11 mouse cellular contexts compared by ENCODE assay signal in the genomic region with DNA sequence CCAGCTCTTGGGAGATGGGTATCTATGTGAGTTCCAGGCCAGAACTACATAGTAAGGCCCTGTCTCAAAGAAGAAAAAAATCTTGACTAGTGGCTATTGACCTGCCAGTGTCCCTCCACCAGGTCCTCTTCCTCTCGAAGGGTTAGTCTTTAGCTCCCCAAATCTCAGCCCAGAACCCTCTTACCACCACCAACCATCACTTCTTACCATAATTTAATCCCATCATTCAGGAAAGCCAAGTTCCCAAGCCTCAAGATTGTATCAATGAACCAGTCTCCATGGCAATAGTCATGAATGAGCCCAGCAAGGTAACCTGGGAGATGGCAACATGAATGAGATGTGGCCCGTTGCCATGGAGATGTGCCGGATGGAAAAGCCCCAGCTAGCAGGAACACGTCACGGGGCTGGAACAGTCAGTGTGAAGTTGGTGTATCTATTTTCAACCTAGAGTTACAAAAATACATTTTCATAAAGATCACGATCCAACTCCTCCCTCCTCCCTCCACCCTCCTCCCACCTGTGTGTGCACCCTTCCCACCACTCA.
DNase-seq lines count a peak whose midpoint lies in the region; ATAC-seq and TF ChIP-seq lines count a peak whose summit lies in the region.
"Had no signal": no experiment of that assay in that cellular context is flagged by ENCODE, and none has a peak within 500 bp of the region (broad histone marks: within the 10 kb centered on the region; RNA-seq: fewer than 3 reads in every experiment).

No protein-coding gene starts in this region.

- TF ChIP-seq POLR2A in lung, adult 2 months (IDR thresholded peaks at IDR 0.05; ENCODE audit: borderline replicate concordance, extremely low read depth, low read depth, low read length), result no peak

- no peaks in the 10 kb centered on the region for H3K36me3 ChIP-seq in neural tube, embryonic 12.5 days

- 0 out of 2 replicates have a peak, but pooled peaks have one; percentile 29 for ATAC-seq in neural tube, embryonic 12.5 days (ENCODE audit: low FRiP score, low read depth)
- no peak for ATAC-seq in megakaryocyte, adult 5-6 weeks (ENCODE audit: poor library complexity, severe bottlenecking)

- TF ChIP-seq CTCF in lung, adult 2 months (IDR thresholded peaks at IDR 0.05; ENCODE audit: insufficient read depth, low read length), result no peak

- 0 out of 2 replicates have a peak, but pooled peaks cover 8% of the 10 kb centered on the region for H3K4me1 ChIP-seq in neural tube, embryonic 12.5 days
- H3K4me1 ChIP-seq in lung, adult 2 months (ENCODE audit: control insufficient read depth, insufficient read depth, low read length), result no peaks in the 10 kb centered on the region

- no peaks in the 10 kb centered on the region for H3K27me3 ChIP-seq in neural tube, embryonic 12.5 days (replicated peaks)

- no peak overlapping the region for H3K4me3 ChIP-seq in neural tube, embryonic 12.5 days
- H3K4me3 ChIP-seq in lung, adult 2 months (replicated peaks; ENCODE audit: extremely low read depth, low read depth, low read length), result no peak overlapping the region

- H3K9me3 ChIP-seq in neural tube, embryonic 12.5 days, result no peaks in the 10 kb centered on the region

- DNase-seq in cerebellum, adult 9-10 months, result peak; percentile 82
- DNase-seq in frontal cortex, postnatal 14 days (ENCODE audit: low spot score in 2 of 2), result peak; percentile 85 to 90
- DNase-seq in left cerebral cortex, adult 11 months (ENCODE audit: low spot score), result peak; percentile 87
- no peak for DNase-seq in spleen, postnatal 10 days (ENCODE audit: low spot score in 2 of 2)
- DNase-seq in adrenal gland, postnatal 4 days (ENCODE audit: low spot score in 2 of 2), result no peak
- DNase-seq in lung, adult 2 months, result no peak
- DNase-seq: gastrocnemius, postnatal 10 days; kidney, postnatal 25 days; thymus, adult 18-20 months had no signal

- H3K9ac ChIP-seq in neural tube, embryonic 12.5 days, result no peak overlapping the region

- H3K4me2 ChIP-seq in neural tube, embryonic 12.5 days (replicated peaks), result no peak overlapping the region

- H3K27ac ChIP-seq in neural tube, embryonic 12.5 days, result no peak overlapping the region

- WGBS in neural tube, embryonic 12.5 days, result 51% methylated on average over 6 of the region's 6 CpGs
- WGBS in lung, adult 2 months, result 82% methylated on average over 6 of the region's 6 CpGs

Comparison
In these comparisons a context has a peak if more than half of its experiments do, and no peak if none do; other contexts are left out.
1. DNase-seq: peak in cerebellum, adult 9-10 months (single experiment), frontal cortex, postnatal 14 days (2 of 2) and left cerebral cortex, adult 11 months (single experiment); none in spleen, postnatal 10 days (0 of 2), adrenal gland, postnatal 4 days (0 of 2) and lung, adult 2 months (single experiment).